Mouse (Mus musculus) urinary bladder, postnatal 10 days (tissue): Measurements from ENCODE around the gene Itih3.

Experiments
- DNase-seq: peaks from one replicate; pipeline ENCODE4 v3.0.0; 2022; ENCODE audit warnings: low spot score

Gene Itih3

DNA sequence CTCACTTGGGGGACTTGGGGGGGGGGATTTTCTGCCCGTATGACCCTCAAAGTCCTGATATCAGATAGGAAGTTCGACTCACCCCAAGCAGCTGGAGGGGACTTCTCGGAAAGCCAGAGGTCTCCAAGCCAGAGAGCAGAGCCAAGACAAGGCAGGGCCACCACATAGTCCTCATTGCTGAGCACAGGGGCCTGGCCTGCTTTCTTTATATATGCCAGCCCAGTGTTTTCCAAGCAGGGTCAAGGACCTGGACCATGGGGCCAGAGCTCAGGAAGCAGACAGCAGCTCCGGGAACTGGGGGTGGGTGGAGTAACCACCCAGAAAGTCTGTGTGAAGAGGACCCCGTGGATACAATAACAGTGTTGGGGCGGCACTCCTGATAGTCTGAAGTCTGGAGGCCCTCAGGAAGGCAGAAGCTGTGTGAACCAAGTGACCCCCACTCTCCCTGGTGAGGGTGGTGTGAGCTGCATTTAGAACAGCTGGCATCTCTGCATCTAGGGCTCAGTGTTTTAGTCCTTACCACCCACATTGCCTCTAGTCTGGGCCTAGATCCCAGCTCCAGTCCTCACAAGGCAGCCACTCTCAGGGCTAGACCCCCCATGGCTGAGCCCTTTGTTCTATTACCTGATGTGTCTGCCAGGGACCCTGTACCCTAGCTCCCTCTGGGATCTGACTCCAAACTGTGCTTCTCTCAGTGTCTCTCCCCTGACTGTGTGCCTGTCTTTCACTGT, at the start of gene Itih3:
Gene Itih3 (minus strand): TSS at position 386 of the 731 bp plus-strand sequence.
- no peak for DNase-seq

- no peak for DNase-seq
These were observed 36.8 kb upstream of the Itih3 start for GRCm38 (mm10) chr14:30960366-30960765.

DNA sequence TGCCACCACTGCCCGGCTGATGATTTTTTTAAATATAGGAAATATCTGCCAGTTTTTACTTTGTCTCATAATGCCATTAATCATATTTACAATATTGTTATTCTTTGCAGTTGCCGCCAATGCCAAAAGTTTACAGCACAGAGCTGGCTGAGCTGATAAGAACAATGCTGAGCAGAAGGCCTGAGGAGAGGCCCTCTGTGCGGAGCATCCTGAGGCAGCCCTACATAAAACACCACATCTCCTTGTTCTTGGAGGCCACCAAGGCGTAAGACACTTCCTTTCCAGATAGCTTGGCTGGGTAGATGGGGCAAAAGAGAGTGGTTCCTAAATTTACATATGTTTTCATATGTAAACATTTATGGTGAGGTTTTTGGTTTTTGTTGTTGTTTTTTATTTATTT, 35.5 kb upstream of the Itih3 start:
- no peak for DNase-seq

DNA sequence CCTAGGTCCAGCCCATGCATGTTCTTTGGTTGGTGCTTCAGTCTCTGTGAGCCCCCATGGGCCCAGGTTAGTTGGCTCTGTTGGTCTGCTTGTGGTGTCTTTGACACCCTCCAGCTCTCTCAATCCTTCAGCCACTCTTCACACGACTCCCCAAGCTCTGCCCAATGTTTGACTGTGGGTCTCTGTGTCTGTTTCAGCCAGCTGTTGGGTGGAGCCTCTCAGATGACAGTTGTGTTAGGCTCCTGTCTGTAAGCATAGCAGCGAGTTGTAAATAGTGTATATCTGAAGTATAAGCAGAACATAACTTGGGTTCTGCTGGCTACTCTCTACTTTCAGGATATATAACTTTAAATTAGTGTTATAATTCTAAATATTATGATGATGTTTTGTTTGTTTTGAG, 35.0 kb upstream of the Itih3 start:
- DNase-seq = no peak

DNA sequence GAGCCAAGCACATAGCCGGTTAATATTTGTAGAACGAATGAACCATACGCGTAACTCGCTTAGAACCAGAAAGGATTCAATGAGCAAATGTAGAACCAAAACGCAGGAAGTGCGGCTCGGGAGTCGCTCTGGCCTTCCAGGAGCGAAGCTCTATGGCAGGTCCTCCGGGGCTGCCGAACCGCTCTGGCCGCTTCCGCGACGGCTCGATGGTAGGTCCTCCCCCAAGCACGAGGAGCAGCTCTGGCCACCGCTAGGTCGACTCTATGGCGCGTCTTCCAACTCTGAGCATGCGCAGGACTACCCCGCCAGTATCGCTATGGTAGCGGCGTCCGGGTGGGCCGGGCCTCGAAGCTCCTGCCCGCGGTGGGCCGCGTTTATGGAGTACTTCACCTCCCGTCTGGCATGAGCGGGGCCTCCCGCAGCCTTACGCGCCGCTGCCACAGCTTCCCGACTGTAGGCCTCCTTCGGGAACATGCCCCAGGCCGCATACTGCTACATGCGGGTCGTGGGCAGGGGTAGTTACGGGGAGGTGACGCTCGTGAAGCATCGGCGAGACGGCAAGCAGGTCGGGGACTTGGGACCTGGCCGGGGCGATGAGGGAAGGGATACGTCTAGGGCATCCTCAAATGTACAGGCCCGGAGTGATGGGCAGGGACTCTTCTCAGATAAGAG, 27.7 kb upstream of the Itih3 start, which contains the start of gene Nek4:
Gene Nek4 (plus strand): TSS at position 224 of the 672 bp plus-strand sequence.
- peak; percentile 82 for DNase-seq

DNA sequence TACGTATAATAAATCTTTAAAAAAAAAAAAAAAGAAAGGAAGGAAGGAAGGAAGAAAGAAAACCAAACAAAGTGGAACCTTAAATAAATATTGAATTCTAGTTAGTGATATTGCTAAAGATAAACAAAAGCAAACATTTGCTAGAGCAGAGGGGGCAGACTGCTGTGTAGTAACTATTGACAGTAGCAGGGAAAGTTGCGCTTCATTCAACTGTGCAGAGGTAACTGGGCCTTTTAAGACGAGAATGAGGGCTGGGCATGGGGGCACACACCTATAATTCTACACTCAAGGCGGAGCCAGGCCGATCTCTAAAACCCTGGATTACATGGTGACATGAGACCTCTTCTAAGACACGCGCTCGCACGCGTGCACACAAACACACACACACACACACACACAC, 26.4 kb upstream of the Itih3 start:
- no peak for DNase-seq

GRCm38 (mm10) chr14:30944745-30945144, 21.2 kb upstream of the Itih3 start:
- DNase-seq = no peak

GRCm38 (mm10) chr14:30943860-30944674, 20.5 kb upstream of the Itih3 start:
- peak; percentile 30 for DNase-seq

GRCm38 (mm10) chr14:30943038-30943437, 19.5 kb upstream of the Itih3 start, which contains the start of gene Itih1:
Itih1 (minus strand) TSS chr14:30943289.
- no peak for DNase-seq

- no peak for DNase-seq
These were observed 18.7 kb upstream of the Itih3 start for GRCm38 (mm10) chr14:30942254-30942653.

GRCm38 (mm10) chr14:30933351-30933750, 9.8 kb upstream of the Itih3 start:
- DNase-seq = no peak

GRCm38 (mm10) chr14:30930386-30930785, 6.8 kb upstream of the Itih3 start:
- DNase-seq = no peak

- DNase-seq = no peak
These were observed 1.9 kb upstream of the Itih3 start for GRCm38 (mm10) chr14:30925492-30925891.

DNA sequence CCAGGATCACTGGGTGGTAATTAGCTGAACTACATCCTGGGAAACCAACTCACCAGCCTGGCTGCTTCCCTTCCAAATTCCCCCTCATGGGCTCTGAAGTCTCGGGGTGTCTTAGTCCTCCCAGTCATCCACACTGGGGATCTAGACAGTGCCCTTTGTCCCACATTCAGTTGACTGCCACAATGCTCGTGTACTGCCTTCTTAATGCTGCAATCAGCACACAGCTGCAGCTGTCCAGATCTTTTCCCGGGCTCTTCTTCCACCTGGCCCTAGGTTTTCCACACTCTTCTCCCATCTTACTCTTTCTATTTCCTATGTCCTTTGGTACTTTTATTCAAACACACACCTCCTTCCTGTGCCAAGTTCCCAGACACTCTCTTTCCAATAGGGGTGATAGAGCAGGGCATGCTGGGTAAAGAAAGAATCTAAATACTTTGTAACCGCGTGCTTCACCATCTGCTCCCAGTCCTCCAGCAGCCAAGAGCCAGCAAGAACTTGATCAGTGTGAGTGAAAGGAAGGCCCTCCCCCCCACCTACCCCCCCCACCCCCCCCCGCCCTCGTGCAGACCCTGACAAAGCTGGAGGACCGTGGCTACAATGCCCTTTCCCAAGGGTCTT, 1.4 kb downstream of the Itih3 start:
- DNase-seq = no peak

DNA sequence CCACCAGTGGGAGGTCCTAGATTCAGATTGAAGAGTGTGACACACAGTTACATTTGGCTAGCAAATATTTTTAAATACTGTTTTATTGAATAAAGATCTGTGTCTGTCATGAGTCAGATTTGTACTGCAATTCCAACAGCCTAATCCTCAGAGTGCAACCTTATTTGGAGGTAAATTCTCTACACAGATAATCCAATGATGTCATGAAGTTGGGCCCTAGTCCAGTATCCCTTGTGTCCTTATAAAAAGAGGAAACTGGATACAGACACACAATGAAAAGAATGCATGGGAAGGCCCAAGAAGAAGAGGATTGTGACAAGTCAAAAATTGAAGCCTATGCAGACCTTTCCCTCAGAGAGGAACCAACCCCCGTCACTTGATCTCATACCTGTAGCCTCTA, 7.0 kb downstream of the Itih3 start:
- DNase-seq = no peak

DNA sequence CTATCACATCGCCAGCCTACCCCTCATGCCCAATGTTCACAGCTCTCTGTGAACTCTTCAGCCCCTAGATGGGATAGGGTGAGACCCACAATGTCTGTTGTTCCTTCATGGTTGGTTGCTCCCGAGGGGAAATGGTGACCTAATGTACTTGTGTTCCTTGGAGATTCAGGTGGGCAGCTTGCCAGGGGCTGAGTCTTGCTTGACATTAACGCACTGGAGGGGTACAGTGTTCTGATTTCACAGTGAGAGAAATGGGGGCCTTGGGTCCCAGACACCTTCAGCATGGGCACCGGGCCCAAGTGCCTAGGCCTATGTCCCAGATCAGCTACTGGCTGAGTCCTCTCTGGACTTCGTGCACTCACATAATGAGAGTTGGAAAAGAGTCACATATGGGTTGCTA, 10.2 kb downstream of the Itih3 start:
- no peak for DNase-seq

GRCm38 (mm10) chr14:30912641-30913040, 10.9 kb downstream of the Itih3 start:
- no peak for DNase-seq

GRCm38 (mm10) chr14:30911141-30911540, 12.4 kb downstream of the Itih3 start:
- no peak for DNase-seq

GRCm38 (mm10) chr14:30907814-30908265, 15.7 kb downstream of the Itih3 start:
- DNase-seq = no peak

DNA sequence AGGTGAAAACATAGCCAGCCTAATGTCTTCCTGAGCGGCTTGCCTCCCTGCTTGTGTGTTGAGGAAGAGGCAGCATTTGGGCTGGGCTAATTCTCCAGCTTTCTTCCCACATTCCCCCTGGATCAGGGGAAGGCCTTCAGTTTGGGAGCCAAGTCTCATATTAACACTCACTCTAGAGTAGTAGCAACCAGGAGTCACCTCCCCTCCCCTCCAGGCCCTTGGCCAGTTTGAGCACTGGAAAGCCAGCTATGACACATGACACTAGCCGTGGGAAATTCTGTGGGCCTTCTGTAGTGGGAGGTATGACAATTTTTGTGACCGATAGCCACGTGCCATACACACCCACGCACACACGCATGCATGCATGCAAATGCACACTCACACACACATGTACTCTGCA, 17.6 kb downstream of the Itih3 start:
- DNase-seq = no peak

GRCm38 (mm10) chr14:30904307-30904706, 19.3 kb downstream of the Itih3 start:
- DNase-seq = no peak

DNA sequence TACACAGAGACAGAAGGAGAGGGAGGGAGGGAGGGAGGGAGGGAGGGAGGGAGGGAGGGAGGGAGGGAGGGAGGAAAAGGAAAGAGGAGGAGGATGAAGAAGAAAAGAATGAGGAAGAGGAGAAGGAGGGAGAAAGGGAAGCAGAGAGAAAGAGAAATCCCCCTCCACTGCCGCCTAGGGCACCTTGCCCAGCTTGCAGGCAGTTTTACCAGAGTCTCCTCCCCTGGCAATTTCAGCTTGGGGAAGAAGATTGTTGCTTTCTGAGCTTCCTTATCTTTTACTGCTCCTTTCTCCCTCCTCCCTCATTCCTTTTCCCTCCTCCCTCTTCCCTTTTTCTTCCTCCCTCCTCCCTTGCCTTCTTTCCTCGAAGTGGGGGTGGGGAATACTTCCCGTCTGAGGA, 20.5 kb downstream of the Itih3 start:
- no peak for DNase-seq
